Mouse (Mus musculus): ENCODE data around the gene Plac9a.
"Not testable (repeated sequence)": the region's sequence is repeated elsewhere in the genome, so short reads cannot be mapped to it uniquely, and the experiment has no call there.

DNA sequence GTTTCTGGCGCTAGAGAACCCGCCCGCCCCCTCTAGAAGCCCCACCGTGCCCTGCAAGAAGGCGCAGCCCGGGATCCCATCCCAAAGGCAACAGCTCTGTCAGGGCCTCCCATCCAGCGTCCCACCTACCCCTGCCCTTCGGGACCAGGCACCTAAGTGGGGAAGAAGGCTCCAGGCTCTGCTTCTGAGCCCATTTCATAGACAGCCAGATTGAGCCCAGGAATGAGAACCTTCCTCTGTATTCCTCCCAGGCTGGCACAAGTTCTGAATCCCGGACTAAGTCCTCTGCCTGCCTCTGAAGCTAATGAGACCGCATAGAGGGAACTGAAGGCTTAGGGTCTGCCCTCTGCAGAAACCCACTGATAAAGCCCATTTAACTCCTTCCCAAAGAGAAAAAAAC lies at the start of gene Plac9a:
- not testable (repeated sequence) for TF ChIP-seq TAL1, GATA1 (IDR thresholded peaks at IDR 0.05; ENCODE audit: low read length)
